Mouse (Mus musculus): ENCODE measurements at regions not wholly inside any gene's neighbourhood (a gene's known extent, or its start where the extent isn't known, plus 50 kb on each side); places are given as distances from the start of the nearest gene placed in this dataset.

GRCm38 (mm10) chr4:131417159-131417748 is 420.8 kb downstream of the Ptpru start:
- Histone ChIP-seq H3K9ac (no peak overlapping the region), H3K9me3 (replicated peaks) (no peaks in the 10 kb centered on the region), H3K36me3 (no peaks in the 10 kb centered on the region), H3K27me3 (replicated peaks) (no peaks in the 10 kb centered on the region; the same call in 1 of the 2 replicates), H3K4me3 (no peak overlapping the region), H3K4me1 (replicated peaks) (no peaks in the 10 kb centered on the region), H3K4me2 (no peak overlapping the region), H3K27ac (ENCODE audit: poor library complexity, severe bottlenecking) (no peak overlapping the region)
- WGBS: 72% methylated on average over 14 of the region's 14 CpGs
- ATAC-seq (ENCODE audit: insufficient number of reproducible peaks, low FRiP score): no peak

- no peak overlapping the region for H3K4me2 ChIP-seq
- H3K4me3 ChIP-seq: no peak overlapping the region
- 62% methylated on average over 11 of the region's 11 CpGs for WGBS
- H3K9me3 ChIP-seq (replicated peaks): no peaks in the 10 kb centered on the region
- H3K4me1 ChIP-seq (replicated peaks): no peaks in the 10 kb centered on the region
- peaks cover 23% of the 10 kb centered on the region for H3K27me3 ChIP-seq (replicated peaks)
- H3K9ac ChIP-seq: no peak overlapping the region
- H3K27ac ChIP-seq (ENCODE audit: poor library complexity, severe bottlenecking): no peak overlapping the region
- H3K36me3 ChIP-seq: no peaks in the 10 kb centered on the region
- no peak for ATAC-seq (ENCODE audit: insufficient number of reproducible peaks, low FRiP score)
Measured at GRCm38 (mm10) chr4:131425311-131425710, 412.8 kb downstream of the Ptpru start.

- no peak overlapping the region for H3K4me2 ChIP-seq
- no peak overlapping the region for H3K27ac ChIP-seq (ENCODE audit: poor library complexity, severe bottlenecking)
- no peak for ATAC-seq (ENCODE audit: insufficient number of reproducible peaks, low FRiP score)
- H3K9ac ChIP-seq: no peak overlapping the region
- H3K36me3 ChIP-seq: no peaks in the 10 kb centered on the region
- peaks cover 26% of the 10 kb centered on the region for H3K27me3 ChIP-seq (replicated peaks)
- no peak overlapping the region for H3K4me3 ChIP-seq
- 90% methylated on average over 7 of the region's 7 CpGs for WGBS
- no peaks in the 10 kb centered on the region for H3K9me3 ChIP-seq (replicated peaks)
- H3K4me1 ChIP-seq (replicated peaks): no peaks in the 10 kb centered on the region
Measured at GRCm38 (mm10) chr4:131427871-131428270, 410.2 kb downstream of the Ptpru start.

GRCm38 (mm10) chr4:131429356-131429755 is 408.7 kb downstream of the Ptpru start:
- H3K4me3 ChIP-seq: no peak overlapping the region
- H3K4me1 ChIP-seq (replicated peaks): no peaks in the 10 kb centered on the region
- no peak overlapping the region for H3K27ac ChIP-seq (ENCODE audit: poor library complexity, severe bottlenecking)
- 69% methylated on average over 11 of the region's 11 CpGs for WGBS
- no peaks in the 10 kb centered on the region for H3K9me3 ChIP-seq (replicated peaks)
- H3K27me3 ChIP-seq (replicated peaks): peaks cover 26% of the 10 kb centered on the region
- H3K36me3 ChIP-seq: no peaks in the 10 kb centered on the region
- no peak overlapping the region for H3K4me2 ChIP-seq
- no peak overlapping the region for H3K9ac ChIP-seq
- ATAC-seq (ENCODE audit: insufficient number of reproducible peaks, low FRiP score): no peak

DNA sequence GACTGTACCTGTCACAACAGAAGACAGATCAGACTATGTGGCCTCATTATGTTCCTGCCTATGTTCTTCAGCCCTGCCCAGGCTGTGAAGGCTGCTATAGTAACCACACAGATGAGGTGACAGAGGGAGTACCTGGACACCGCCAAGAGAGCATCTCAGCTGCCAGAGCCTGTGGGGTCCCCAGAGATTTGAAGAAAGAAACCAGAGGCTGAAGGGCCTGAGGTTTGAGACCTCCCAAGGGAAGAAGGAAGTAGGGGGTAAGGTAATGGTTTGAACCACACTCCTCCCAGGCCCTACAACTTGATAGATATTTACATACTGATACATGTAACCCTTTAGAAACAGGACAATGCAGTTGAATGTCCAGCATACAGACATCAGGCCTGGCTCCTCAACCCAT is 407.7 kb downstream of the Ptpru start:
- Histone ChIP-seq H3K4me1 (replicated peaks) (no peaks in the 10 kb centered on the region), H3K36me3 (no peaks in the 10 kb centered on the region), H3K27ac (ENCODE audit: poor library complexity, severe bottlenecking) (no peak overlapping the region), H3K9me3 (replicated peaks) (no peaks in the 10 kb centered on the region), H3K27me3 (replicated peaks) (peaks cover 26% of the 10 kb centered on the region), H3K4me3 (no peak overlapping the region), H3K4me2 (no peak overlapping the region), H3K9ac (no peak overlapping the region)
- WGBS: 88% methylated on average over 1 of the region's 1 CpGs
- ATAC-seq (ENCODE audit: insufficient number of reproducible peaks, low FRiP score): no peak

- H3K36me3 ChIP-seq: no peaks in the 10 kb centered on the region
- no peak overlapping the region for H3K9ac ChIP-seq
- no peak overlapping the region for H3K4me2 ChIP-seq
- H3K27me3 ChIP-seq (replicated peaks): peaks cover 26% of the 10 kb centered on the region
- H3K27ac ChIP-seq (ENCODE audit: poor library complexity, severe bottlenecking): no peak overlapping the region
- no peaks in the 10 kb centered on the region for H3K4me1 ChIP-seq (replicated peaks)
- ATAC-seq (ENCODE audit: insufficient number of reproducible peaks, low FRiP score): no peak
- 9% methylated on average over 5 of the region's 5 CpGs for WGBS
- H3K9me3 ChIP-seq (replicated peaks): no peaks in the 10 kb centered on the region
- no peak overlapping the region for H3K4me3 ChIP-seq
Measured at GRCm38 (mm10) chr4:131431188-131431587, 406.9 kb downstream of the Ptpru start.

DNA sequence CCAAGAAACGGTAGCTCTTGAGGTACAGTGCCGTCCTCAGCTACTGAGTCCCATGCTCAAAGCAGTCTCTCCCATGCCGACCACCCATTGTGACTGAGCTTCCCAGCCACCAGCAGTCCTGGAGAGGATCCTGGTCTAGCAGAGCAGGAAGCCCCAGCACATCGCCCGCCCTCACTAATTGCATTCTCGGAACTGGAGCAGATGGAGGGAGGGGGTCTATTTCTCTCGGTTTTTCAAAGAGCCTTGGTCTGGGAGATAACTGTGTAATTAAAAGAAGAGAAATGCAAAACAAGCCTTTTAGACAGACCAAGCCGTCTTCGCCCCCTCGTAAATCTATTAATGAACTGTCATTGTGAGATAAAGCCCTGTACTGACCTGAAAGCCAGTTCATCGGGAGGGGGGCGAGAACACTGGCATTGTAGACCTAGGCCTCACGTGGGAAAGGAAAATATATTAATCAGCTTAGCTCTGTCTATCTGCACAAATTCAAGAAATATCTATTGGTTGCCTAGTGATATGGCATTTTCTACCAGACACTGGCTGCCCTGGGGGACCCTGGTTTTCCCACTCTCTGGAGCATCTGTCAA is 405.4 kb downstream of the Ptpru start:
- no peak for ATAC-seq (ENCODE audit: insufficient number of reproducible peaks, low FRiP score)
- Histone ChIP-seq H3K9me3 (replicated peaks) (no peaks in the 10 kb centered on the region), H3K4me1 (replicated peaks) (no peaks in the 10 kb centered on the region), H3K36me3 (no peaks in the 10 kb centered on the region), H3K4me2 (no peak overlapping the region), H3K4me3 (no peak overlapping the region), H3K27me3 (replicated peaks) (peaks cover 21% of the 10 kb centered on the region), H3K27ac (ENCODE audit: poor library complexity, severe bottlenecking) (no peak overlapping the region), H3K9ac (no peak overlapping the region)
- 61% methylated on average over 13 of the region's 13 CpGs for WGBS

- no peak overlapping the region for H3K4me2 ChIP-seq
- no peak for ATAC-seq (ENCODE audit: insufficient number of reproducible peaks, low FRiP score)
- H3K36me3 ChIP-seq: no peaks in the 10 kb centered on the region
- H3K27me3 ChIP-seq (replicated peaks): peaks cover 9% of the 10 kb centered on the region; the same call in 1 of the 2 replicates
- no peak overlapping the region for H3K4me3 ChIP-seq
- no peaks in the 10 kb centered on the region for H3K9me3 ChIP-seq (replicated peaks)
- no peaks in the 10 kb centered on the region for H3K4me1 ChIP-seq (replicated peaks)
- no peak overlapping the region for H3K9ac ChIP-seq
- WGBS: 64% methylated on average over 12 of the region's 12 CpGs
- H3K27ac ChIP-seq (ENCODE audit: poor library complexity, severe bottlenecking): no peak overlapping the region
Measured at GRCm38 (mm10) chr4:131435222-131435621, 402.9 kb downstream of the Ptpru start.

DNA sequence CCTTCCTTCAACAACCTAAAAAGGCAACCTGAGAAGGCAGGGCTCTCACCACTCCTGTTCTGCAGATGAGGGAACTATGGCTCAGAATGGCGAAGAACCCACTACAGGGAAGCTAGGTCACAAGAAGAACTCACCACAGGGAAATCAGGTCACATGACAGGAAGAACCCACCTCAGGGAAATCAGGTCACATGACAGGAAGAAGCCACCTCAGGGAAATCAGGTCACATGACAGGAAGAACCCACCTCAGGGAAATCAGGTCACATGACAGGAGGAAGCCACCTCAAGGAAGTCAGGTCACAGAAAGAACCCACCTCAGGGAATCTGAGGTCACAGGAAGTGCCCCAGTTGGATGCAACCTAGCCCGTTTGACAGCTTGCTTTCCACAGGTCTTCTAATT is 399.7 kb downstream of the Ptpru start:
- H3K4me1 ChIP-seq (replicated peaks): no peaks in the 10 kb centered on the region
- H3K27ac ChIP-seq (ENCODE audit: poor library complexity, severe bottlenecking): no peak overlapping the region
- H3K9ac ChIP-seq: no peak overlapping the region
- H3K36me3 ChIP-seq: no peaks in the 10 kb centered on the region
- H3K4me3 ChIP-seq: no peak overlapping the region
- H3K4me2 ChIP-seq: no peak overlapping the region
- no peaks in the 10 kb centered on the region for H3K9me3 ChIP-seq (replicated peaks)
- H3K27me3 ChIP-seq (replicated peaks): 0 out of 2 replicates have a peak, but pooled peaks cover 7% of the 10 kb centered on the region
- 85% methylated on average over 2 of the region's 2 CpGs for WGBS
- ATAC-seq (ENCODE audit: insufficient number of reproducible peaks, low FRiP score): no peak

DNA sequence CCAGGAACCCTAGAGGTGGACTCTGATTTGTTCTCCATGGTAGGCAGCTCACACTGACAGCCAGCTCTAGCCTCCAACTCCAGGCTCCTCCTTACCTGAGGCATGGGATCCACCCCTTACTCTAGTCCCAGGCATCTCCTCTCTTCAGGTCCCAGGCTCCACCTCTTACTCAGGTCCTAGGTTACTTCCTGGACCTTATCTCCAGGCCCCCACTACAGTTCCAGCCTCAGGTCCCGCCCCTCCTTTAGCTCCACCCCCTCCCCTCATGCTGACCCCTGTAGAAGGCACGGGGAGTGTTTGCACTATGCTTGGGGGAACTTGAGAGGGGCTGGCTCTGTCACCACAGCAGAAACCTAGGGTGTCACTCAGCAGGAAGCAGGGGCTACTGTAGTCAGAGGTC is 399.2 kb downstream of the Ptpru start:
- Histone ChIP-seq H3K36me3 (no peaks in the 10 kb centered on the region), H3K4me1 (replicated peaks) (no peaks in the 10 kb centered on the region), H3K4me3 (no peak overlapping the region), H3K27me3 (replicated peaks) (0 out of 2 replicates have a peak, but pooled peaks cover 7% of the 10 kb centered on the region), H3K27ac (ENCODE audit: poor library complexity, severe bottlenecking) (no peak overlapping the region), H3K4me2 (no peak overlapping the region), H3K9me3 (replicated peaks) (no peaks in the 10 kb centered on the region), H3K9ac (no peak overlapping the region)
- ATAC-seq (ENCODE audit: insufficient number of reproducible peaks, low FRiP score): no peak
- WGBS: 13% methylated on average over 2 of the region's 2 CpGs

- WGBS: 76% methylated on average over 3 of the region's 3 CpGs
- Histone ChIP-seq H3K36me3 (no peaks in the 10 kb centered on the region), H3K27ac (ENCODE audit: poor library complexity, severe bottlenecking) (no peak overlapping the region), H3K9me3 (replicated peaks) (no peaks in the 10 kb centered on the region), H3K27me3 (replicated peaks) (0 out of 2 replicates have a peak, but pooled peaks cover 7% of the 10 kb centered on the region), H3K4me1 (replicated peaks) (no peaks in the 10 kb centered on the region), H3K4me3 (no peak overlapping the region), H3K9ac (no peak overlapping the region), H3K4me2 (no peak overlapping the region)
- ATAC-seq (ENCODE audit: insufficient number of reproducible peaks, low FRiP score): no peak
Measured at GRCm38 (mm10) chr4:131440845-131441244, 397.2 kb downstream of the Ptpru start.

- Histone ChIP-seq H3K4me3 (no peak overlapping the region), H3K4me2 (no peak overlapping the region), H3K27ac (ENCODE audit: poor library complexity, severe bottlenecking) (no peak overlapping the region), H3K9me3 (replicated peaks) (no peaks in the 10 kb centered on the region), H3K36me3 (no peaks in the 10 kb centered on the region), H3K9ac (no peak overlapping the region), H3K27me3 (replicated peaks) (0 out of 2 replicates have a peak, but pooled peaks cover 7% of the 10 kb centered on the region), H3K4me1 (replicated peaks) (no peaks in the 10 kb centered on the region)
- 56% methylated on average over 2 of the region's 2 CpGs for WGBS
- ATAC-seq (ENCODE audit: insufficient number of reproducible peaks, low FRiP score): no peak
Measured at GRCm38 (mm10) chr4:131443518-131443917, 394.6 kb downstream of the Ptpru start.
